11 mouse cellular contexts compared by ENCODE assay signal in genomic region chr1:121596951-121597625, GRCm38 (mm10). TPM values are rescaled to one million over a fixed set of nuclear protein-coding genes. Genes with fewer than 3 reads are reported as not detected.
DNase-seq lines count a peak whose midpoint lies in the region; ATAC-seq and TF ChIP-seq lines count a peak whose summit lies in the region.
"Had no signal": no experiment of that assay in that cellular context is flagged by ENCODE, and none has a peak within 500 bp of the region (broad histone marks: within the 10 kb centered on the region; RNA-seq: fewer than 3 reads in every experiment).

No protein-coding gene starts in this region.

- DNase-seq in forebrain, embryonic 11.5 days (ENCODE audit: low spot score): no peak
- DNase-seq in neural tube, embryonic 11.5 days (ENCODE audit: low spot score): peak; percentile 15
- no peak for DNase-seq in neural tube, embryonic 10.5 days (ENCODE audit: extremely low spot score, low spot score)
- peak; percentile 78 for DNase-seq in forebrain, postnatal 0 days
- DNase-seq in retina, embryonic 14.5 days (ENCODE audit: low spot score): peak; percentile 67
- no peak for DNase-seq in spleen, adult 12 weeks (ENCODE audit: low spot score)
- no peak for DNase-seq in spleen, postnatal 36 days (ENCODE audit: low spot score in 2 of 2)
- DNase-seq: heart, postnatal 14 days had no signal

- WGBS in forebrain, embryonic 12.5 days: 23% methylated on average over 4 of the region's 4 CpGs
- WGBS in forebrain, embryonic 11.5 days: 23% methylated on average over 4 of the region's 4 CpGs
- 41% methylated on average over 4 of the region's 4 CpGs for WGBS in neural tube, embryonic 11.5 days
- 11% methylated on average over 4 of the region's 4 CpGs for WGBS in forebrain, postnatal 0 days

- H3K4me2 ChIP-seq in forebrain, embryonic 12.5 days: no peak overlapping the region
- H3K4me2 ChIP-seq in forebrain, embryonic 11.5 days (ENCODE audit: low read depth, low read length, severe bottlenecking): no peak overlapping the region
- no peak overlapping the region for H3K4me2 ChIP-seq in neural tube, embryonic 11.5 days (ENCODE audit: low read depth)
- no peak overlapping the region for H3K4me2 ChIP-seq in forebrain, postnatal 0 days (ENCODE audit: low read depth)
- H3K4me2 ChIP-seq: liver, embryonic 15.5 days; stomach, embryonic 15.5 days had no signal

- no peak overlapping the region for H3K4me3 ChIP-seq in forebrain, embryonic 12.5 days (replicated peaks)
- no peak overlapping the region for H3K4me3 ChIP-seq in forebrain, embryonic 11.5 days (ENCODE audit: low read depth, low read length)
- no peak overlapping the region for H3K4me3 ChIP-seq in neural tube, embryonic 11.5 days (ENCODE audit: low read depth, low read length)
- H3K4me3 ChIP-seq in forebrain, postnatal 0 days (ENCODE audit: low read depth, low read length): no peak overlapping the region
- H3K4me3 ChIP-seq: liver, embryonic 15.5 days; stomach, embryonic 15.5 days had no signal

- H3K27ac ChIP-seq in forebrain, embryonic 12.5 days: no peak overlapping the region
- H3K27ac ChIP-seq in forebrain, embryonic 11.5 days (ENCODE audit: low read depth, low read length): no peak overlapping the region
- H3K27ac ChIP-seq in neural tube, embryonic 11.5 days (ENCODE audit: low read depth, low read length): no peak overlapping the region
- H3K27ac ChIP-seq in forebrain, postnatal 0 days (ENCODE audit: low read depth, low read length): no peak overlapping the region
- H3K27ac ChIP-seq: liver, embryonic 15.5 days; stomach, embryonic 15.5 days had no signal

- H3K27me3 ChIP-seq in forebrain, embryonic 12.5 days: no peaks in the 10 kb centered on the region
- H3K27me3 ChIP-seq in forebrain, embryonic 11.5 days (ENCODE audit: control insufficient read depth, insufficient read depth, low read length): no peaks in the 10 kb centered on the region
- H3K27me3 ChIP-seq in neural tube, embryonic 11.5 days (ENCODE audit: control insufficient read depth, insufficient read depth, low read length): no peaks in the 10 kb centered on the region
- H3K27me3 ChIP-seq in forebrain, postnatal 0 days (ENCODE audit: insufficient read depth, low read length): no peaks in the 10 kb centered on the region
- H3K27me3 ChIP-seq: liver, embryonic 15.5 days; stomach, embryonic 15.5 days had no signal

- no peaks in the 10 kb centered on the region for H3K4me1 ChIP-seq in forebrain, embryonic 12.5 days
- no peaks in the 10 kb centered on the region for H3K4me1 ChIP-seq in forebrain, embryonic 11.5 days (replicated peaks; ENCODE audit: control insufficient read depth, insufficient read depth, low read length)
- H3K4me1 ChIP-seq in neural tube, embryonic 11.5 days (ENCODE audit: control insufficient read depth, insufficient read depth, low read length): no peaks in the 10 kb centered on the region
- H3K4me1 ChIP-seq in forebrain, postnatal 0 days (ENCODE audit: insufficient read depth): no peaks in the 10 kb centered on the region
- H3K4me1 ChIP-seq: liver, embryonic 15.5 days; stomach, embryonic 15.5 days had no signal

- peak; percentile 69 for TF ChIP-seq CTCF in forebrain, postnatal 0 days (IDR thresholded peaks at IDR 0.05; ENCODE audit: low read depth)

- no peaks in the 10 kb centered on the region for H3K9me3 ChIP-seq in forebrain, embryonic 12.5 days
- H3K9me3 ChIP-seq in forebrain, embryonic 11.5 days (ENCODE audit: control insufficient read depth, low read length): no peaks in the 10 kb centered on the region
- no peaks in the 10 kb centered on the region for H3K9me3 ChIP-seq in neural tube, embryonic 11.5 days (ENCODE audit: control insufficient read depth, low read length)
- H3K9me3 ChIP-seq in forebrain, postnatal 0 days (ENCODE audit: low read length): no peaks in the 10 kb centered on the region
- H3K9me3 ChIP-seq: liver, embryonic 15.5 days; stomach, embryonic 15.5 days had no signal

- ATAC-seq in forebrain, embryonic 12.5 days (ENCODE audit: low FRiP score): peak; percentile 65; the same call in 1 of the 2 replicates
- no peak for ATAC-seq in forebrain, embryonic 11.5 days (replicated peaks; ENCODE audit: low FRiP score)
- ATAC-seq in neural tube, embryonic 11.5 days (ENCODE audit: insufficient read depth, low FRiP score, low TSS enrichment): no peak
- ATAC-seq in forebrain, postnatal 0 days: peak; percentile 82

- H3K36me3 ChIP-seq in forebrain, embryonic 12.5 days (replicated peaks): no peaks in the 10 kb centered on the region
- no peaks in the 10 kb centered on the region for H3K36me3 ChIP-seq in forebrain, embryonic 11.5 days (ENCODE audit: control insufficient read depth, insufficient read depth, low read length)
- H3K36me3 ChIP-seq in neural tube, embryonic 11.5 days (ENCODE audit: control insufficient read depth, insufficient read depth, low read length): no peaks in the 10 kb centered on the region
- no peaks in the 10 kb centered on the region for H3K36me3 ChIP-seq in forebrain, postnatal 0 days (ENCODE audit: insufficient read depth)
- H3K36me3 ChIP-seq: liver, embryonic 15.5 days; stomach, embryonic 15.5 days had no signal

- H3K9ac ChIP-seq in forebrain, embryonic 12.5 days: no peak overlapping the region
- H3K9ac ChIP-seq in forebrain, embryonic 11.5 days (ENCODE audit: low read length): no peak overlapping the region
- no peak overlapping the region for H3K9ac ChIP-seq in neural tube, embryonic 11.5 days (ENCODE audit: low read length)
- no peak overlapping the region for H3K9ac ChIP-seq in forebrain, postnatal 0 days
- H3K9ac ChIP-seq: liver, embryonic 15.5 days; stomach, embryonic 15.5 days had no signal

RNA-seq across cellular contexts. Expression of gene Ddx18, which starts 29.3 kb away (rescaled TPM):
- 80.4 and 81.5 TPM in 2 replicates for polyA plus RNA-seq in forebrain, embryonic 12.5 days (2016; fragmentation: Nextera tagmentation; extraction: Ambion mirVana)
- 69.3 and 79.7 TPM in 2 replicates for polyA plus RNA-seq in forebrain, embryonic 11.5 days (2014; fragmentation: Nextera tagmentation; extraction: Ambion mirVana)
- polyA plus RNA-seq in neural tube, embryonic 11.5 days (2014; fragmentation: Nextera tagmentation; extraction: Ambion mirVana): 67.2 and 72.5 TPM in 2 replicates
- total RNA-seq in forebrain, postnatal 0 days (2014; rRNA removed): 37.5 and 40.0 TPM in 2 replicates
- polyA plus RNA-seq in forebrain, postnatal 0 days (2015; fragmentation: Nextera tagmentation; extraction: Ambion mirVana): 29.4 and 30.6 TPM in 2 replicates

Comparison
In these comparisons a context has a peak if more than half of its experiments do, and no peak if none do; other contexts are left out.
1. ATAC-seq: peak in forebrain, embryonic 12.5 days (single experiment) and forebrain, postnatal 0 days (single experiment); none in forebrain, embryonic 11.5 days (single experiment) and neural tube, embryonic 11.5 days (single experiment).
2. DNase-seq: peak in neural tube, embryonic 11.5 days (single experiment), forebrain, postnatal 0 days (single experiment) and retina, embryonic 14.5 days (single experiment); none in forebrain, embryonic 11.5 days (single experiment), neural tube, embryonic 10.5 days (single experiment), spleen, adult 12 weeks (single experiment) and spleen, postnatal 36 days (0 of 2).